Mouse (Mus musculus) limb, embryonic 11.5 days (tissue): ENCODE data around the gene Mapkapk3. TPM values are rescaled to one million over a fixed set of nuclear protein-coding genes. Genes with fewer than 3 reads are reported as not detected.

ENCODE experiments used
- microRNA-seq: library from miRNA; unstranded; fragments of <30 nt; microRNA quantifications from one replicate; pipeline ENCODE4, GENCODE M21; 2016
- polyA plus RNA-seq: library from polyadenylated mRNA; unstranded; fragments of >200 nt; fragmentation: Nextera tagmentation; extraction: Ambion mirVana; gene quantifications from 2 replicates; pipeline ENCODE4 v1.2.1, GENCODE M21; 2014

Mapkapk3 gene
- polyA plus RNA-seq, 1 experiment from 2014 or later = 4.9 TPM

Small RNAs within 50 kb of the gene (microRNA-seq; reads per million reads assigned to microRNA genes)
- not detected for gene Gm22238

Other genes starting within 250 kb of the Mapkapk3 start
- gene Dock3, start 58.0 kb downstream of the Mapkapk3 start, polyA plus RNA-seq = 0.32 and 1.3 TPM in 2 replicates
- 4.1 and 4.4 TPM in 2 replicates for gene Cish, start 6.1 kb upstream of the Mapkapk3 start, polyA plus RNA-seq
- 10.0 and 10.1 TPM in 2 replicates for gene Hemk1, start 48.5 kb upstream of the Mapkapk3 start, polyA plus RNA-seq
- 0.60 and 0.73 TPM in 2 replicates for gene 6430571L13Rik, start 50.7 kb upstream of the Mapkapk3 start, polyA plus RNA-seq
- gene Cacna2d2, start 109.7 kb upstream of the Mapkapk3 start, polyA plus RNA-seq = 0.12 and 0.26 TPM in 2 replicates
- 42.8 and 47.9 TPM in 2 replicates for gene Tmem115, start 244.1 kb upstream of the Mapkapk3 start, polyA plus RNA-seq